Mouse (Mus musculus) liver, embryonic 15.5 days (tissue): ENCODE results near the gene Hnrnpul1. TPM values are rescaled to one million over a fixed set of nuclear protein-coding genes. Genes with fewer than 3 reads are reported as not detected.

Experiments
- ATAC-seq: fragments of 200-750 bp; cut with Nextera tagmentation; 2 replicates; pipeline ENCODE4 v1.8.0; 2017; ENCODE audit warnings: moderate number of reproducible peaks, mild to moderate bottlenecking, moderate library complexity; ENCODE audit not compliant: insufficient read depth
- H3K27ac ChIP-seq: fragments of 300-500 bp; sonication (generic); replicated peaks from 2 replicates; pipeline ENCODE4 v1.5.1; 2015; ENCODE audit warnings: mild to moderate bottlenecking, inconsistent platforms
- H3K27me3 ChIP-seq: fragments of 300-500 bp; sonication (generic); 2 replicates; pipeline ENCODE4 v1.6.1; 2015; ENCODE audit warnings: mild to moderate bottlenecking, inconsistent platforms
- H3K36me3 ChIP-seq: fragments of 300-500 bp; sonication (generic); replicated peaks from 2 replicates; pipeline ENCODE4 v1.6.1; 2015; ENCODE audit warnings: moderate library complexity, mild to moderate bottlenecking, inconsistent platforms
- H3K4me1 ChIP-seq: fragments of 300-500 bp; sonication (generic); replicated peaks from 2 replicates; pipeline ENCODE4 v1.6.1; 2015; ENCODE audit warnings: inconsistent platforms
- H3K4me2 ChIP-seq: fragments of 300-500 bp; sonication (generic); 2 replicates; pipeline ENCODE4 v1.6.1; 2015; ENCODE audit warnings: moderate library complexity, mild to moderate bottlenecking, inconsistent platforms
- H3K4me3 ChIP-seq: fragments of 300-500 bp; sonication (generic); replicated peaks from 2 replicates; pipeline ENCODE4 v1.5.1; 2015; ENCODE audit warnings: mild to moderate bottlenecking, inconsistent platforms
- H3K9ac ChIP-seq: fragments of 300-500 bp; sonication (generic); 2 replicates; pipeline ENCODE4 v1.6.1; 2015; ENCODE audit warnings: moderate library complexity, mild to moderate bottlenecking, inconsistent platforms
- H3K9me3 ChIP-seq: fragments of 300-500 bp; sonication (generic); replicated peaks from 2 replicates; pipeline ENCODE4 v1.6.1; 2016; ENCODE audit warnings: inconsistent platforms
- WGBS: fragments of 180-500 bp; shearing (Covaris S2); methylation state at CpG from one replicate; pipeline ENCODE4 v1.1.7; 2015; ENCODE audit warnings: mixed read lengths; ENCODE audit not compliant: insufficient replicate concordance; 5-methylcytosine and 5-hydroxymethylcytosine counted together
- polyA plus RNA-seq: library from polyadenylated mRNA; unstranded; fragments of >200 nt; fragmentation: Nextera tagmentation; extraction: Ambion mirVana; gene quantifications from 2 replicates; pipeline ENCODE4 v1.2.1, GENCODE M21; 2015

Hnrnpul1 gene
- polyA plus RNA-seq, 1 experiment from 2014 or later: 28.0 TPM

GRCm38 (mm10) chr7:25688810-25689586 lies 65.6 kb downstream of the Hnrnpul1 start:
- peak; percentile 80 for ATAC-seq
- WGBS: under 1% methylated on average over 51 of the region's 52 CpGs

GRCm38 (mm10) chr7:25687811-25688401 lies 66.7 kb downstream of the Hnrnpul1 start:
- Histone ChIP-seq H3K27me3 (no peaks in the 10 kb centered on the region), H3K9me3 (no peaks in the 10 kb centered on the region), H3K27ac (peak overlapping the region; percentile 91), H3K4me1 (peaks cover 96% of the 10 kb centered on the region), H3K4me3 (peak overlapping the region; percentile 72), H3K4me2 (peak overlapping the region; percentile 92), H3K36me3 (peaks cover 12% of the 10 kb centered on the region), H3K9ac (peak overlapping the region; percentile 88)
- no peak for ATAC-seq
- under 1% methylated on average over 46 of the region's 47 CpGs for WGBS

More at GRCm38 (mm10) chr7:25688810-25689586, 65.6 kb downstream of the Hnrnpul1 start:
- peaks cover 85% of the 10 kb centered on the region for H3K4me1 ChIP-seq
- H3K4me3 ChIP-seq: peak overlapping the region; percentile 72
- peak overlapping the region; percentile 88 for H3K9ac ChIP-seq
- peak overlapping the region; percentile 91 for H3K27ac ChIP-seq
- H3K36me3 ChIP-seq: peaks cover 22% of the 10 kb centered on the region
- no peaks in the 10 kb centered on the region for H3K27me3 ChIP-seq
- H3K9me3 ChIP-seq: no peaks in the 10 kb centered on the region
- H3K4me2 ChIP-seq: peak overlapping the region; percentile 92

- Histone ChIP-seq H3K27me3 (no peaks in the 10 kb centered on the region), H3K36me3 (peaks cover 2% of the 10 kb centered on the region), H3K27ac (peak within 1 kb of the TSS; percentile 91), H3K9ac (peak within 1 kb of the TSS; percentile 88), H3K9me3 (no peaks in the 10 kb centered on the region), H3K4me3 (peak within 1 kb of the TSS; percentile 72), H3K4me2 (peak within 1 kb of the TSS; percentile 92), H3K4me1 (peaks cover 97% of the 10 kb centered on the region)
- 1% methylated on average over 58 of the region's 69 CpGs for WGBS
- peak; percentile 37 for ATAC-seq
Measured at GRCm38 (mm10) chr7:25686680-25687531, 67.7 kb downstream of the Hnrnpul1 start, which contains the start of gene Tgfb1. Gene Tgfb1 (plus strand): TSS chr7:25687002.

- 46% methylated on average over 21 of the region's 21 CpGs for WGBS
- ATAC-seq: no peak
- Histone ChIP-seq H3K9me3 (no peaks in the 10 kb centered on the region), H3K36me3 (no peaks in the 10 kb centered on the region), H3K9ac (peak overlapping the region; percentile 88; the same call in 1 of the 2 replicates), H3K27me3 (no peaks in the 10 kb centered on the region), H3K4me2 (peak overlapping the region; percentile 92), H3K27ac (peak overlapping the region; percentile 91), H3K4me1 (peaks cover 99% of the 10 kb centered on the region), H3K4me3 (peak overlapping the region; percentile 72)
Measured at GRCm38 (mm10) chr7:25685926-25686470, 68.6 kb downstream of the Hnrnpul1 start.

GRCm38 (mm10) chr7:25684659-25685058 lies 69.9 kb downstream of the Hnrnpul1 start:
- no peak overlapping the region for H3K4me3 ChIP-seq
- H3K27ac ChIP-seq: no peak overlapping the region
- no peak overlapping the region for H3K9ac ChIP-seq
- no peak for ATAC-seq
- peaks cover 96% of the 10 kb centered on the region for H3K4me1 ChIP-seq
- H3K36me3 ChIP-seq: no peaks in the 10 kb centered on the region
- WGBS: 78% methylated on average over 6 of the region's 6 CpGs
- H3K4me2 ChIP-seq: no peak overlapping the region
- no peaks in the 10 kb centered on the region for H3K27me3 ChIP-seq
- no peaks in the 10 kb centered on the region for H3K9me3 ChIP-seq

- 0 out of 2 replicates have a peak overlapping the region, but pooled peaks have one; percentile 6 for H3K4me3 ChIP-seq
- WGBS: 10% methylated on average over 7 of the region's 7 CpGs
- H3K27me3 ChIP-seq: no peaks in the 10 kb centered on the region
- H3K9ac ChIP-seq: 0 out of 2 replicates have a peak overlapping the region, but pooled peaks have one; percentile 10
- no peak; the same call in 1 of the 2 replicates for ATAC-seq
- H3K36me3 ChIP-seq: no peaks in the 10 kb centered on the region
- no peaks in the 10 kb centered on the region for H3K9me3 ChIP-seq
- peak overlapping the region; percentile 46 for H3K4me2 ChIP-seq
- peaks cover 96% of the 10 kb centered on the region for H3K4me1 ChIP-seq
- H3K27ac ChIP-seq: peak overlapping the region; percentile 97
Measured at GRCm38 (mm10) chr7:25683474-25684180, 70.9 kb downstream of the Hnrnpul1 start.

GRCm38 (mm10) chr7:25681341-25682231 lies 73.0 kb downstream of the Hnrnpul1 start:
- H3K27me3 ChIP-seq: peaks cover 1% of the 10 kb centered on the region
- H3K27ac ChIP-seq: peak overlapping the region; percentile 97
- ATAC-seq: no peak
- no peaks in the 10 kb centered on the region for H3K9me3 ChIP-seq
- peak overlapping the region; percentile 72 for H3K9ac ChIP-seq
- H3K4me2 ChIP-seq: peak overlapping the region; percentile 73
- WGBS: 13% methylated on average over 15 of the region's 15 CpGs
- H3K36me3 ChIP-seq: no peaks in the 10 kb centered on the region
- peaks cover 76% of the 10 kb centered on the region for H3K4me1 ChIP-seq
- peak overlapping the region; percentile 77 for H3K4me3 ChIP-seq

GRCm38 (mm10) chr7:25680514-25681258 lies 73.9 kb downstream of the Hnrnpul1 start, which contains the start of gene B9d2:
Gene B9d2 (plus strand): TSS chr7:25680780.
- Histone ChIP-seq H3K9me3 (no peaks in the 10 kb centered on the region), H3K27me3 (peaks cover 10% of the 10 kb centered on the region), H3K36me3 (no peaks in the 10 kb centered on the region), H3K4me1 (peaks cover 67% of the 10 kb centered on the region), H3K4me2 (peak within 1 kb of the TSS; percentile 73), H3K4me3 (peak within 1 kb of the TSS; percentile 77), H3K27ac (peak within 1 kb of the TSS; percentile 97), H3K9ac (peak within 1 kb of the TSS; percentile 72)
- WGBS: under 1% methylated on average over 46 of the region's 46 CpGs
- ATAC-seq: peak; percentile 95

- Histone ChIP-seq H3K4me3 (peak overlapping the region; percentile 77), H3K4me2 (peak overlapping the region; percentile 73), H3K27me3 (peaks cover 17% of the 10 kb centered on the region), H3K9ac (peak overlapping the region; percentile 72), H3K36me3 (no peaks in the 10 kb centered on the region), H3K27ac (peak overlapping the region; percentile 97), H3K9me3 (no peaks in the 10 kb centered on the region), H3K4me1 (peaks cover 65% of the 10 kb centered on the region)
- 2% methylated on average over 6 of the region's 6 CpGs for WGBS
- no peak for ATAC-seq
Measured at GRCm38 (mm10) chr7:25679971-25680370, 74.6 kb downstream of the Hnrnpul1 start.
